Mouse (Mus musculus) liver, postnatal 0 days (tissue): ENCODE data around the gene Kdm4c.
"Not testable (repeated sequence)": the region's sequence is repeated elsewhere in the genome, so short reads cannot be mapped to it uniquely, and the experiment has no call there.

Experiments
- CTCF ChIP-seq: sonication (generic); IDR thresholded peaks from 2 replicates; pipeline ENCODE4 v1.5.1; 2016; ENCODE audit warnings: antibody characterized with exemption, low read depth
- EP300 ChIP-seq: IDR thresholded peaks from 2 replicates; pipeline ENCODE4 v1.6.1; 2016; ENCODE audit warnings: antibody characterized with exemption, low read depth, mild to moderate bottlenecking

DNA sequence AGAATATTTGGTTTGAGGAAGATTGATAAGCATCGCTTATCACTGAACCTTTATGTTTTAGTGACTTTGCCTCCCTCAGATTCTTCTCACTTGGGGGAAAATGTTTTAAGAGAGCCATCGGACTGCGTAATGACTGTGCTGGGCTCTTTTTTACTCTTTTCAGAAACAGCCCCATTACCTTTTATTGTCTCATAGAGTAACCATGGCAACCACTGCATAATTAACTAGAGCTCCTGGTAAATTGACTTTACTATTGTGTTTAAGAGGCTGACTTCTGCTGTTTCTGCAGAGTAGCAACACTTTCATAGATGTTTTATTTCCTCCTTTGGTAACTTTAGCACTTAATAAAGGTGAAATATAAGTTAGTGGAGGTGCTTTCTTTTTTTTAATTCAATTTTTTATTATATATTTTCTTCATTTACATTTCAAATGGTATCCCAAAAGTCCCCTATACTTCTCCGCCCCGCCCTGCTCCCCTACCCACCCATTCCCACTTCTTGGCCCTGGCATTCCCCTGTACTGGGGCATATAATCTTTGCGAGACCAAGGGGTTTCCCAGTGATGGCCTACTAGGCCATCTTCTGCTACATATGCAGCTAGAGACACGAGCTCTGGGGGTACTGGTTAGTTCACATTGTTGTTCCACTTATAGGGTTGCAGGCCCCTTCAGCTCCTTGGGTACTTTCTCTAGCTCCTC lies 159.5 kb downstream of the Kdm4c start:
- TF ChIP-seq CTCF, EP300: not testable (repeated sequence)
